Mouse (Mus musculus) sigmoid colon, adult 10 weeks (tissue): ENCODE data around the gene Iqcf5. TPM values are rescaled to one million over a fixed set of nuclear protein-coding genes. Genes with fewer than 3 reads are reported as not detected.

Experiments
- polyA plus RNA-seq: library from polyadenylated mRNA; stranded (reverse); fragments of 350-450 nt; fragmentation: Illumina TruSeq; extraction: RNeasy Lipid Tissue Mini Kit (QIAGEN cat#74804); gene quantifications from one replicate; pipeline ENCODE4 v1.2.3, GENCODE M21; 2014; ENCODE audit warnings: low read depth, low replicate concordance

Iqcf5 gene
- not detected for polyA plus RNA-seq

GRCm38 (mm10) chr9:106514273-106514672, at the start of gene Iqcf5:
Gene Iqcf5 (plus strand): TSS chr9:106514573.

GRCm38 (mm10) chr9:106465571-106466200, 48.7 kb upstream of the Iqcf5 start, which contains the start of gene Gpr62:
Gene Gpr62 (minus strand): TSS chr9:106465938.

DNA sequence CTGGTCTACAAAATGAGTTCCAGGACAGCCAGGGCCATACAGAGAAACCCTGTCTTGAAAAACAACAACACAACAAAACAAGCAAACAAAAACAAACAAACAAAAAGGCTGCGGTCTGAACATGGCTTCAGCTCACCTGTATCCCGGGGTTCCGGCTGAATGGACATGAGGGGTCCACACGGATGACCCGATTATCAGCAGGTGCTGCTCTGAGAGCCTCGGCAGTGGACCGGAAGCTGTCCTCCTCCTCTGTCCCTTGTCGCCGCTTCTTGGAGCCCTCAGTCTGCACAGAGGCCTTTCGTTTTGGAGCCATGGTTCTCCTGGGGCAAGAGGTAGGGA, 38.7 kb upstream of the Iqcf5 start, which contains the start of gene Rrp9:
Gene Rrp9, plus strand, starts transcription at position 301 of the 339 bp plus-strand sequence.

DNA sequence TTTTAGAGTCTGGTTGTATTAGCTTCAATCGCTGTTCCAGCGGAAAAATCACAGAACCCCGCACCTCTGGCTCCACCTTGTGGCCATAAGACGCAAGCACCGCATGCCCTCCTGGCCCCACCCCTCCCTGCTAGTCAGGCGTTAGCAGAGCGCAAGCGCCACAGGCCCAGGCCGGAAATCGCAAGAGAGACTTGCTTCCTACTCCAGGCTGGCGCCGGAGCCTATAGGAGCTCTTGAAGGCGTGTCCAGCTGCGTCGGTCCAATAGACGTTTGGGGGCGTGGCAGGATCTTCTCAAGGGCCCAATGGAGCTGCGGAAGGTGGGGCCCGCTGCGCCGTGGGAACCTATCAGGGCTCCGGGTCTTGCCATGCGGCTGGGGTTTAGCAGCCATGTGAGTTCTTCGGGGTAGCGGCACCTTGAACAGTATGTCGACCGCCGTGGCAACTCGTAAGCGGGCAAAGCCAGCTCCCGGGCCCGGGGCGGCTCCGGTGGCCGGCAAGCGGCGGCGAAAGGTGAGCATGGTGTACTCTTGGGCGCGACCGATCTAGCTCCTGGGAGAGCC, 37.4 kb upstream of the Iqcf5 start, which contains the start of gene Parp3:
Gene Parp3, minus strand, starts transcription at position 26 of the 561 bp plus-strand sequence.

GRCm38 (mm10) chr9:106499667-106500066, 14.7 kb upstream of the Iqcf5 start, which contains the start of gene Iqcf1:
Gene Iqcf1 (plus strand): TSS chr9:106499967.

GRCm38 (mm10) chr9:106561531-106561930, 47.2 kb downstream of the Iqcf5 start, which contains the start of gene Iqcf3:
Gene Iqcf3 (minus strand): TSS chr9:106561631.

Other genes starting within 250 kb of the Iqcf5 start
- gene Poc1a, start 233.5 kb upstream of the Iqcf5 start, polyA plus RNA-seq, result 2.1 TPM
- gene Dusp7, start 145.9 kb upstream of the Iqcf5 start, polyA plus RNA-seq, result 15.3 TPM
- 46.6 TPM for gene Rpl29, start 85.1 kb upstream of the Iqcf5 start, polyA plus RNA-seq
- 2.6 TPM for gene Acy1, start 76.3 kb upstream of the Iqcf5 start, polyA plus RNA-seq
- 22.5 TPM for gene Abhd14b, start 67.1 kb upstream of the Iqcf5 start, polyA plus RNA-seq
- 2.9 TPM for gene Abhd14a, start 66.9 kb upstream of the Iqcf5 start, polyA plus RNA-seq
- 1.1 TPM for gene Pcbp4, start 61.3 kb upstream of the Iqcf5 start, polyA plus RNA-seq
- not detected for gene Gpr62, start 48.6 kb upstream of the Iqcf5 start, polyA plus RNA-seq
- not detected for gene Rrp9, start 38.6 kb upstream of the Iqcf5 start, polyA plus RNA-seq
- gene Parp3, start 37.6 kb upstream of the Iqcf5 start, polyA plus RNA-seq, result 11.2 TPM
- gene Iqcf1, start 14.6 kb upstream of the Iqcf5 start, polyA plus RNA-seq, result not detected
- not detected for gene Iqcf3, start 47.1 kb downstream of the Iqcf5 start, polyA plus RNA-seq
- gene Iqcf4, start 56.4 kb downstream of the Iqcf5 start, polyA plus RNA-seq, result not detected
- gene Iqcf6, start 112.0 kb downstream of the Iqcf5 start, polyA plus RNA-seq, result not detected
- gene Grm2, start 141.5 kb downstream of the Iqcf5 start, polyA plus RNA-seq, result not detected
- gene Tex264, start 171.4 kb downstream of the Iqcf5 start, polyA plus RNA-seq, result 2.6 TPM